Mouse (Mus musculus) liver, embryonic 15.5 days (tissue): Measurements from ENCODE around the gene Fkbp6. TPM values are rescaled to one million over a fixed set of nuclear protein-coding genes. Genes with fewer than 3 reads are reported as not detected.
A peak's percentile ranks its signal among the peaks of the same experiment; 100 is the strongest.
"Not testable (repeated sequence)": the region's sequence is repeated elsewhere in the genome, so short reads cannot be mapped to it uniquely, and the experiment has no call there.

Source experiments
- ATAC-seq: fragments of 200-750 bp; cut with Nextera tagmentation; 2 replicates; pipeline ENCODE4 v1.8.0; 2017; ENCODE audit warnings: moderate number of reproducible peaks, mild to moderate bottlenecking, moderate library complexity; ENCODE audit not compliant: insufficient read depth
- H3K27ac ChIP-seq: fragments of 300-500 bp; sonication (generic); replicated peaks from 2 replicates; pipeline ENCODE4 v1.5.1; 2015; ENCODE audit warnings: mild to moderate bottlenecking, inconsistent platforms
- H3K27me3 ChIP-seq: fragments of 300-500 bp; sonication (generic); 2 replicates; pipeline ENCODE4 v1.6.1; 2015; ENCODE audit warnings: mild to moderate bottlenecking, inconsistent platforms
- H3K36me3 ChIP-seq: fragments of 300-500 bp; sonication (generic); replicated peaks from 2 replicates; pipeline ENCODE4 v1.6.1; 2015; ENCODE audit warnings: moderate library complexity, mild to moderate bottlenecking, inconsistent platforms
- H3K4me1 ChIP-seq: fragments of 300-500 bp; sonication (generic); replicated peaks from 2 replicates; pipeline ENCODE4 v1.6.1; 2015; ENCODE audit warnings: inconsistent platforms
- H3K4me2 ChIP-seq: fragments of 300-500 bp; sonication (generic); 2 replicates; pipeline ENCODE4 v1.6.1; 2015; ENCODE audit warnings: moderate library complexity, mild to moderate bottlenecking, inconsistent platforms
- H3K4me3 ChIP-seq: fragments of 300-500 bp; sonication (generic); replicated peaks from 2 replicates; pipeline ENCODE4 v1.5.1; 2015; ENCODE audit warnings: mild to moderate bottlenecking, inconsistent platforms
- H3K9ac ChIP-seq: fragments of 300-500 bp; sonication (generic); 2 replicates; pipeline ENCODE4 v1.6.1; 2015; ENCODE audit warnings: moderate library complexity, mild to moderate bottlenecking, inconsistent platforms
- H3K9me3 ChIP-seq: fragments of 300-500 bp; sonication (generic); replicated peaks from 2 replicates; pipeline ENCODE4 v1.6.1; 2016; ENCODE audit warnings: inconsistent platforms
- WGBS: fragments of 180-500 bp; shearing (Covaris S2); methylation state at CpG from one replicate; pipeline ENCODE4 v1.1.7; 2015; ENCODE audit warnings: mixed read lengths; ENCODE audit not compliant: insufficient replicate concordance; 5-methylcytosine and 5-hydroxymethylcytosine counted together
- polyA plus RNA-seq: library from polyadenylated mRNA; unstranded; fragments of >200 nt; fragmentation: Nextera tagmentation; extraction: Ambion mirVana; gene quantifications from 2 replicates; pipeline ENCODE4 v1.2.1, GENCODE M21; 2015

Fkbp6 gene
- polyA plus RNA-seq, 1 experiment from 2014 or later: 0.09 TPM

DNA sequence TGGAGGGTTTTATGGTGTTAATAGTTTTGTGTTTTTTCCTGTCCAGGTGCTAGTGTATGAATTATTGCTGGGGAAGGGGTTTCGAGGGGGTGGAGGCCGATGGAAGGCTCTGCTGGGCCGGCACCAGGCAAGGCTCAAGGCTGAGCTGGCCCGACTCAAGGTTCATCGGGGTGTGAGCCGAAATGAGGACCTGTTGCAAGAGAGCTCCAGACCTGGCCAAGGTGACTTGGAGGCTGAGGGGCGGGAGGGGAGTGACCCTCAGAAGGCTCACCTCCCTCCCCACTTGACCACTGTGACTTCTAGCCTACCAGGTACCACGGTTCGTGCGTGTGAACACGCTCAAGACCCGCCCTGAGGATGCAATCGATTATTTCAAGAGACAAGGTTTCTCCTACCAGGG, 21.4 kb upstream of the Fkbp6 start:
- Histone ChIP-seq H3K4me2 (peak overlapping the region; percentile 90; the same call in 1 of the 2 replicates), H3K9ac (no peak overlapping the region), H3K27ac (no peak overlapping the region), H3K9me3 (no peaks in the 10 kb centered on the region), H3K4me1 (peaks cover 17% of the 10 kb centered on the region), H3K4me3 (no peak overlapping the region), H3K27me3 (no peaks in the 10 kb centered on the region), H3K36me3 (peaks cover 47% of the 10 kb centered on the region)
- 83% methylated on average over 13 of the region's 13 CpGs for WGBS
- ATAC-seq: no peak

GRCm38 (mm10) chr5:135369787-135370654, 20.2 kb upstream of the Fkbp6 start, which contains the start of gene Nsun5:
Gene Nsun5, plus strand, starts transcription at chr5:135369953.
- peak; percentile 77 for ATAC-seq
- H3K9ac ChIP-seq: peak within 1 kb of the TSS; percentile 82
- peak within 1 kb of the TSS; percentile 80 for H3K4me3 ChIP-seq
- H3K27me3 ChIP-seq: no peaks in the 10 kb centered on the region
- H3K4me1 ChIP-seq: peaks cover 17% of the 10 kb centered on the region
- H3K9me3 ChIP-seq: no peaks in the 10 kb centered on the region
- peak within 1 kb of the TSS; percentile 90 for H3K4me2 ChIP-seq
- peaks cover 35% of the 10 kb centered on the region for H3K36me3 ChIP-seq
- under 1% methylated on average over 64 of the region's 64 CpGs for WGBS
- peak within 1 kb of the TSS; percentile 80 for H3K27ac ChIP-seq

DNA sequence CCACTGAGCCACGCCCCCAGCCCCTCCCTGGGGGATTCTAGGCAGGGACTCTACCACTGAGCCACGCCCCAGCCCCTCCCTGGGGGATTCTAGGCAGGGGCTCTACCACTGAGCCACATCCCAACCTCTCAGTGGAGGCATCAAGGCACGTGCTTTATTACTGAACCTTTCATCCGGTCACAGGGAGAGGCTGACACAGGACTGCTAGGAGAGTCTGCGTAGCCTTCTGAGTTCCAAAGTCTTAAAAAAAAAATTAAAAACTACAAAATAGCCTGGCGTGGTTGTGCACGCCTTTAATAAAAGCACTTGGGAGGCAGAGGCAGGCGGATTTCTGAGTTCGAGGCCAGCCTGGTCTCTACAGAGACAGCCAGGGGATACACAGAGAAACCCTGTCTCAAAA, 19.4 kb upstream of the Fkbp6 start:
- H3K4me2 ChIP-seq: peak overlapping the region; percentile 90
- peaks cover 17% of the 10 kb centered on the region for H3K4me1 ChIP-seq
- ATAC-seq, H3K9me3 ChIP-seq, H3K27me3 ChIP-seq: not testable (repeated sequence)
- peak overlapping the region; percentile 80 for H3K4me3 ChIP-seq
- peaks cover 27% of the 10 kb centered on the region for H3K36me3 ChIP-seq
- 53% methylated on average over 9 of the region's 9 CpGs for WGBS
- peak overlapping the region; percentile 82; the same call in 1 of the 2 replicates for H3K9ac ChIP-seq
- H3K27ac ChIP-seq: peak overlapping the region; percentile 80

GRCm38 (mm10) chr5:135368312-135368711, 18.5 kb upstream of the Fkbp6 start:
- no peak overlapping the region for H3K4me2 ChIP-seq
- peaks cover 4% of the 10 kb centered on the region; the same call in 1 of the 2 replicates for H3K27me3 ChIP-seq
- no peak overlapping the region for H3K4me3 ChIP-seq
- WGBS: 79% methylated on average over 6 of the region's 6 CpGs
- H3K4me1 ChIP-seq: peaks cover 17% of the 10 kb centered on the region
- peaks cover 18% of the 10 kb centered on the region for H3K36me3 ChIP-seq
- H3K9ac ChIP-seq: no peak overlapping the region
- H3K27ac ChIP-seq: no peak overlapping the region
- H3K9me3 ChIP-seq: no peaks in the 10 kb centered on the region
- no peak for ATAC-seq

- H3K27me3 ChIP-seq: peaks cover 4% of the 10 kb centered on the region; the same call in 1 of the 2 replicates
- H3K4me1 ChIP-seq: peaks cover 17% of the 10 kb centered on the region
- H3K9ac ChIP-seq: no peak overlapping the region
- peaks cover 15% of the 10 kb centered on the region for H3K36me3 ChIP-seq
- H3K4me2 ChIP-seq: no peak overlapping the region
- H3K9me3 ChIP-seq: no peaks in the 10 kb centered on the region
- no peak overlapping the region for H3K4me3 ChIP-seq
- ATAC-seq: no peak
- no peak overlapping the region for H3K27ac ChIP-seq
- WGBS: 52% methylated on average over 6 of the region's 6 CpGs
Measured at GRCm38 (mm10) chr5:135367841-135368240, 18.0 kb upstream of the Fkbp6 start.

- no peak overlapping the region for H3K4me2 ChIP-seq
- no peaks in the 10 kb centered on the region for H3K9me3 ChIP-seq
- H3K36me3 ChIP-seq: no peaks in the 10 kb centered on the region
- H3K27me3 ChIP-seq: peaks cover 4% of the 10 kb centered on the region; the same call in 1 of the 2 replicates
- 27% methylated on average over 12 of the region's 12 CpGs for WGBS
- H3K9ac ChIP-seq: no peak overlapping the region
- no peak overlapping the region for H3K4me3 ChIP-seq
- no peak overlapping the region for H3K27ac ChIP-seq
- ATAC-seq: no peak
- no peaks in the 10 kb centered on the region for H3K4me1 ChIP-seq
Measured at GRCm38 (mm10) chr5:135363540-135363939, 13.7 kb upstream of the Fkbp6 start.

DNA sequence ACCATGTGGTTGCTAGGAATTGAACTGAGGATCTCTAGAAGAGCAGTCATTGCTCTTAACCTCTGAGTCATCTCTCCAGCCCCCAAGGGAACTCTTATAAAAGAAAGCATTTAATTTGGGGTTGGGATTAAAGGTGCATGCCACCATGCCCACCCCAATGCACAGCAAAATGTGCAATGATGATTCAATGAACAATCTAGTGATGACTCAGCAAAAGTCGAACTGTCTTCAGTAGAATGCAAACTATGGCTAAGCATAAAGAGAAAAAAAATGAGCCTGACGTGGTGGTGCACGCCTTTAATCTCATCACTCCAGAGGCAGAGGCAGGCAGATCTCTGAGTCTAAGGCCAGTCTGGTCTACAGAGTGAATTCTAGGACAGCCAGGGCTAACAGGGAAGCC, 12.7 kb upstream of the Fkbp6 start:
- Histone ChIP-seq H3K9ac (no peak overlapping the region), H3K27ac (no peak overlapping the region), H3K4me1 (no peaks in the 10 kb centered on the region), H3K36me3 (no peaks in the 10 kb centered on the region), H3K9me3 (no peaks in the 10 kb centered on the region), H3K4me2 (no peak overlapping the region), H3K4me3 (no peak overlapping the region), H3K27me3 (peaks cover 4% of the 10 kb centered on the region; the same call in 1 of the 2 replicates)
- WGBS: 39% methylated on average over 3 of the region's 3 CpGs
- ATAC-seq: no peak

DNA sequence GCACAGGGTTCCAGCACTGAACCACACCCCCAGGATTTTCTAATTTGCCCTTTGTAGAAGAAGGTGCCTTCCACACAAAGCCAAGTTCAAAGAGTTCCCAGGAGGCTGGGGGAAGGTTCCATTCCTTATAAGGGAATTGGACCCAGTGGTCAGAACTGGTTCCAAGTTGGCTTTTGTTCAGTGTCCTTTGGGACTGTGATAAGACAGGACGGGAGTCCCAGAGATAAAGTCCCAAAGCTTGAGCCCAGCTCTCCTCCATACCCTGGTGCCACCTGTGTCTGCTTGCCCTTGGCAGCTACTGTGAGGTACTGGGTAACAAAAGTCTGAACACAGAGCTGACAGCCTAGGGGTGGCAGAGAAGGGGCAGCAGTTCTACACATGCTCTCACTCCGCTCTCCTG, 9.9 kb upstream of the Fkbp6 start:
- peaks cover 4% of the 10 kb centered on the region; the same call in 1 of the 2 replicates for H3K27me3 ChIP-seq
- H3K4me2 ChIP-seq: no peak overlapping the region
- no peaks in the 10 kb centered on the region for H3K9me3 ChIP-seq
- H3K27ac ChIP-seq: no peak overlapping the region
- H3K4me3 ChIP-seq: no peak overlapping the region
- H3K4me1 ChIP-seq: no peaks in the 10 kb centered on the region
- WGBS: 73% methylated on average over 2 of the region's 2 CpGs
- no peak overlapping the region for H3K9ac ChIP-seq
- H3K36me3 ChIP-seq: no peaks in the 10 kb centered on the region
- ATAC-seq: no peak

DNA sequence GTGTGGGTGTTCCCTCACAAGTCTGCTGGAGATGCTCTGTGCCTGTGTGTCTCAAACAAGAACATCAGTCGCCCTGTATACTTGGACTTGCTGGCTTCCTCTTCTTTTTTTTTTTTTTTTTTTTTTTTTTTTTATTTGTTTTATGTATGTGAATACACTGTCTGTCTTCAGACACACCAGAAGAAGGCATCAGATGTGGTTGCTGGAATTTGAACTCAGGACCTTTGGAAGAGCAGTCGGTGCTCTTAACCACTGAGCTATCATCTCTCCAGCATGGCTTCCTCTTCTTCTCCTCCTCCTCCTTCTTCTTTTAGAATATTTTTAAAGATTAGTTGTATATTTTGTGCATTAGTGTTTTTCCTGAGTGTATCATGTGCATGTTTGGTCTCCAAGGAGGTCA, 7.7 kb upstream of the Fkbp6 start:
- Histone ChIP-seq H3K36me3 (no peaks in the 10 kb centered on the region), H3K9me3 (no peaks in the 10 kb centered on the region), H3K4me2 (no peak overlapping the region), H3K4me1 (no peaks in the 10 kb centered on the region; the same call in 1 of the 2 replicates), H3K27me3 (peaks cover 14% of the 10 kb centered on the region), H3K27ac (no peak overlapping the region), H3K9ac (no peak overlapping the region), H3K4me3 (no peak overlapping the region)
- WGBS: 61% methylated on average over 2 of the region's 2 CpGs
- no peak for ATAC-seq

DNA sequence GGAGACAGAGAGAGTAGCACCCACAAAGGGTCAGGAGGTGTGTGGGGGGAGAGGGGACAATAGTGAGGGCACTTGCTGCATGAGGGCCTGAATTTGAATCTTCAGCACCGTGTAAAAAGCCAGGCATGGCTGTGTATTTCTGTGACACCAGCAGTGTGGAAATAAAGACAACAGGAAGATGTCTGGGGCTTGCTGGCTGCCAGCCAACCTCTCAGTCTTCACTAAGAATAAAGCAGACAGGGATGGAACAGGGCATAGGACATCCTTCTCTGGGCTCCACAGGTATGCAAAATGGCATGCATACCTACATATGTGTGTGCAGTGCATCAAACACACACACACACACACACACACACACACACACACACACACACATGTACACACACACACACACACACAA, 6.2 kb upstream of the Fkbp6 start:
- Histone ChIP-seq H3K27me3 (peaks cover 14% of the 10 kb centered on the region), H3K4me2 (no peak overlapping the region)
- WGBS: 38% methylated on average over 1 of the region's 1 CpGs

GRCm38 (mm10) chr5:135353564-135353963, 3.7 kb upstream of the Fkbp6 start:
- H3K9me3 ChIP-seq: no peaks in the 10 kb centered on the region
- H3K36me3 ChIP-seq: no peaks in the 10 kb centered on the region
- H3K27me3 ChIP-seq: peaks cover 14% of the 10 kb centered on the region
- no peak for ATAC-seq
- H3K9ac ChIP-seq: no peak overlapping the region
- no peak overlapping the region for H3K27ac ChIP-seq
- WGBS: 19% methylated on average over 20 of the region's 20 CpGs
- H3K4me1 ChIP-seq: no peaks in the 10 kb centered on the region; the same call in 1 of the 2 replicates
- H3K4me2 ChIP-seq: no peak overlapping the region
- no peak overlapping the region for H3K4me3 ChIP-seq

More for the DNA sequence above, 6.2 kb upstream of the Fkbp6 start:
- no peaks in the 10 kb centered on the region for H3K9me3 ChIP-seq
- H3K27ac ChIP-seq: no peak overlapping the region
- no peaks in the 10 kb centered on the region for H3K36me3 ChIP-seq
- no peak overlapping the region for H3K4me3 ChIP-seq
- H3K9ac ChIP-seq: no peak overlapping the region
- no peaks in the 10 kb centered on the region; the same call in 1 of the 2 replicates for H3K4me1 ChIP-seq
- no peak for ATAC-seq
